Mouse (Mus musculus) adrenal gland, adult 10 weeks (tissue): ENCODE data around the gene Pml. TPM values are rescaled to one million over a fixed set of nuclear protein-coding genes. Genes with fewer than 3 reads are reported as not detected.

ENCODE experiments used
- polyA plus RNA-seq: library from polyadenylated mRNA; stranded (reverse); fragments of 350-450 nt; fragmentation: Illumina TruSeq; extraction: RNeasy Lipid Tissue Mini Kit (QIAGEN cat#74804); gene quantifications from one replicate; pipeline ENCODE4 v1.2.3, GENCODE M21; 2014; ENCODE audit warnings: low read depth, low replicate concordance

The Pml gene
- polyA plus RNA-seq = 4.0 TPM

DNA sequence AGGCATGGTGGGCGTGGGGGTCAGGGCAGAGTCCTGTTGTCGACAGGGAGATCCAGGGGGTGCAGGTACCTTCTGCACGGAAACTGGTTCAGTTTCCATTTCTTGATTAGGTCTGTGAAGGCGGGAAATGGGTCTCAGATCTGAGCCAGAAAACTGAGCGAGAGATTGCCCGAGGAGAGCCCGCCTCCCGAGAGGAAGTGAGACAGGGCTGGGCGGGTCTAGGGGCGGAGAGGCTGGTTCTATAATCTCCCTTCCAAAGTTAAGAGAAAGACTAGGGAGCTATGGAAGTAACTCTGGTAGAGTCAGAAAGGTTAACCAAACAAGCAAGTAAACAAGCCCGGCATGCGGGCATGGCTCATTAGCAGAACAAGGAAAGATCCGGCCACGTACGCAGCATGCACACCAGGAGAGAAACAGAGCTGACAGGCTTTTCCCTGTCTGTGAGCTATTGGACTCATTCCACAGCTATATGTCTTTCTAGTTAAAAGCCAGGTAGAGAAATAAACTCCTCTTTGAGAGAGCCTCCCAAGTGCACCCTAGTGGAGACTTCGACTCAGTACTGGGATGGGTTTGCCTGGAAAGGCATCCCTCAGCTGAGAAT lies at the start of gene Pml:
TSS of gene Pml (minus strand) at position 195 of the 601 bp plus-strand sequence.

DNA sequence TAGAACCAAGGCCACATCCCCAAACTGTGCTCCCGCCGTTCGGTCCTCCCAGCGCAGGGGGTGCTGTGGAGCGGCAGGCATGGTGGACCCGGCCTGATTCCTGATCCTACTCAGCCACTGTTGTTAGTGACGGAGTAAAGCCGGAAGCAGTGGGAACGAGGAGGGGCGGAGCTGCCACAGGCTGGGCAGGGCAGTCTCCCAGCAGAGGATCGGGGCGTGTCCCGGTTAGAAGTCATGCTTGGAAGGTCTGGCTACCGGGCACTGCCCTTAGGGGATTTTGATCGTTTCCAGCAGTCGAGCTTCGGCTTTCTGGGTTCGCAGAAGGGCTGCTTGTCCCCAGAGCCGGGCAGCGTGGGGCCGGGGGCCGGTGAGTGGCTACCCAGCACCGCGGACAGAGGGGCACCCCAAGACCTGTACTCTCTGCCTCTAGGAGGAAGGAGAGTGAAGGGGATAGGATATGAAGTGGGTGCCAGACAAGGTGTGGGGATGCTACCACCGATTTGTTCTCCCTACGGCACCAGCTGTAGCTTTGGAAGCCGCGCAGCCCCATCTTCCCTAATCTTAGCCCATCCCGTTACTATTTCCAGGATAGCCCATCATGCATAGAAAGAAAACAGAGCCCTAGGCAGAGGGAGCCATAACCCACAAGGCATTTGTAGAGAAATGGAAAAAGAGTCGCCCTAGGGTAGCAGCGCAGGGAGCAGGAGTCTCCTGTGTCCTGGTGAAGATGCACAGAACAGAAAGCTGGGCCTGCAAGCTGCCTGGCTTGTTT lies 3.6 kb upstream of the Pml start, which contains the start of gene Stoml1:
TSS of gene Stoml1 (plus strand) at position 132 of the 772 bp plus-strand sequence.

DNA sequence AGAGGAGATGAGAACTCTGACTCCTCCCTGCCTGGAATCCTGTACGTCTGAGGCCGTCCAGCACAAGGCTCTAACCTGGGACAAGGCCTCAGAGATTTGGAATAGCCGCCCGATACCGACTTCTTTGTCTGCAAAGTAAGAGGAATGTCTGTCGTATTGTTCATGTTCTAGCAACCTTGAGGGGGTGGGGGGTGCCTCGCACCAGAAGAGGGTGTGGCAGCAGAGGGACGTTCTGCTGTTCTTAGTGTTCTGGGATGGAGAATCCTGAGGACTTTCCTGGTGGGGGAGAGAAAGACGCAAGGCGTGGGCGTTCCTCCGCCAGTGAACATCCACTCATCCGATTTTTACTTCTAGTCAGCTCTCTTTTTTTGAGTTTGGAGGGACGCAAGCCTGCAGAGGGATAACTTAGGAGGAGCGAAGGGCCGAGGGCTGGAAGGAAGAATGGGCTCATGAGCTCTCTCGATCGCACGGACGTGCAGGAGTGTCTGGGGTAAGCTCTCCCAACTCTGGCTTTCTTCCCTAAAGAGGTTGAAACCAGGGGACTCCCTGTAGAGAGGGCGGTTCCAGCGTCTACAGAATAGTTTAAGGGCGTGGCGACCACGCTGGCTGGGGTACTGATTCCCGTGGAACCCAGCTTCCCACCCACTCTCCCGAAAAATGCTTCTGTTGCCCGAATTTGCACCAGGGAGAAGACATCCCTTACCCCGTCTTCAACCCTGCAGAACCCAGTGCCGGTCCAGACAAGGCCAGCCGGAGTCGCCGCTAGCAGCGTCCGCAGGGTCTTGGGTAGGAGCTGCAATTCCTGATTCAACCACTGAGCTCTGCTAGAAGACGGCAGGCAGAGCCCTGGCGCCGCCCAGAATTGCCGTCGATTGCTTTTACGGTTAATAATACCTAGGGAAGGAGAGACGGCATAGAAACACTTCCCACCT lies 45.8 kb downstream of the Pml start, which contains the start of the genes Islr and Islr2:
TSS of gene Islr (minus strand) at position 791 of the 932 bp plus-strand sequence.
TSS of gene Islr2 (minus strand) at position 804 of the 932 bp plus-strand sequence.

Other genes with a start within 250 kb of the Pml start
- gene Cyp11a1, start 243.4 kb downstream of the Pml start, polyA plus RNA-seq = 1,517 TPM
- gene Stra6, start 186.0 kb downstream of the Pml start, polyA plus RNA-seq = not detected
- not detected for gene Ccdc33, start 131.0 kb downstream of the Pml start, polyA plus RNA-seq
- 3.8 TPM for gene Islr, start 45.5 kb downstream of the Pml start, polyA plus RNA-seq
- not detected for gene Islr2, start 45.5 kb downstream of the Pml start, polyA plus RNA-seq
- gene Stoml1, start 3.4 kb upstream of the Pml start, polyA plus RNA-seq = 5.2 TPM
- gene Loxl1, start 63.4 kb upstream of the Pml start, polyA plus RNA-seq = 0.93 TPM
- gene Tbc1d21, start 120.7 kb upstream of the Pml start, polyA plus RNA-seq = not detected
- not detected for gene Insyn1, start 238.8 kb upstream of the Pml start, polyA plus RNA-seq